ENCODE assay signal across 7 mouse cellular contexts in genomic region chr2:37776611-37777411, GRCm38 (mm10). TPM values are rescaled to one million over a fixed set of nuclear protein-coding genes. Genes with fewer than 3 reads are reported as not detected.
DNase-seq lines count a peak whose midpoint lies in the region; ATAC-seq lines count a peak whose summit lies in the region.

No protein-coding gene starts in this region.

- H3K4me2 ChIP-seq in neural tube, embryonic 11.5 days (ENCODE audit: low read depth), result peak overlapping the region; percentile 68
- peak overlapping the region; percentile 48 for H3K4me2 ChIP-seq in liver, embryonic 15.5 days

- ATAC-seq in neural tube, embryonic 11.5 days (ENCODE audit: insufficient read depth, low FRiP score, low TSS enrichment), result no peak
- ATAC-seq in liver, embryonic 15.5 days (ENCODE audit: insufficient read depth), result no peak

- peak overlapping the region; percentile 53 for H3K4me3 ChIP-seq in neural tube, embryonic 11.5 days (ENCODE audit: low read depth, low read length)
- peak overlapping the region; percentile 79 for H3K4me3 ChIP-seq in hindbrain, embryonic 10.5 days
- H3K4me3 ChIP-seq in liver, embryonic 15.5 days (replicated peaks), result no peak overlapping the region; the same call in 1 of the 2 replicates

- H3K9ac ChIP-seq in neural tube, embryonic 11.5 days (ENCODE audit: low read length), result peak overlapping the region; percentile 71
- no peak overlapping the region for H3K9ac ChIP-seq in liver, embryonic 15.5 days

- H3K27ac ChIP-seq in neural tube, embryonic 11.5 days (ENCODE audit: low read depth, low read length), result peak overlapping the region; percentile 49; the same call in 1 of the 2 replicates
- H3K27ac ChIP-seq in hindbrain, embryonic 10.5 days, result peak overlapping the region; percentile 96
- H3K27ac ChIP-seq in liver, embryonic 15.5 days (replicated peaks), result no peak overlapping the region

- WGBS in neural tube, embryonic 11.5 days, result 4% methylated on average over 20 of the region's 20 CpGs
- 5% methylated on average over 20 of the region's 20 CpGs for WGBS in hindbrain, embryonic 10.5 days
- 24% methylated on average over 20 of the region's 20 CpGs for WGBS in liver, embryonic 15.5 days (ENCODE audit: insufficient replicate concordance)

- peaks cover 54% of the 10 kb centered on the region for H3K4me1 ChIP-seq in neural tube, embryonic 11.5 days (ENCODE audit: control insufficient read depth, insufficient read depth, low read length)
- peaks cover 72% of the 10 kb centered on the region for H3K4me1 ChIP-seq in hindbrain, embryonic 10.5 days (replicated peaks)
- peaks cover 21% of the 10 kb centered on the region for H3K4me1 ChIP-seq in liver, embryonic 15.5 days (replicated peaks)

- no peaks in the 10 kb centered on the region for H3K27me3 ChIP-seq in neural tube, embryonic 11.5 days (ENCODE audit: control insufficient read depth, insufficient read depth, low read length)
- peaks cover 22% of the 10 kb centered on the region; the same call in 1 of the 2 replicates for H3K27me3 ChIP-seq in hindbrain, embryonic 10.5 days (ENCODE audit: insufficient read depth, poor library complexity, severe bottlenecking)
- H3K27me3 ChIP-seq in liver, embryonic 15.5 days, result peaks cover 63% of the 10 kb centered on the region

- no peaks in the 10 kb centered on the region for H3K36me3 ChIP-seq in neural tube, embryonic 11.5 days (ENCODE audit: control insufficient read depth, insufficient read depth, low read length)
- H3K36me3 ChIP-seq in hindbrain, embryonic 10.5 days, result no peaks in the 10 kb centered on the region
- H3K36me3 ChIP-seq in liver, embryonic 15.5 days (replicated peaks), result no peaks in the 10 kb centered on the region

- no peak for DNase-seq in neural tube, embryonic 11.5 days (ENCODE audit: low spot score)
- DNase-seq in neural tube, embryonic 10.5 days (ENCODE audit: extremely low spot score, low spot score), result no peak
- DNase-seq in hindbrain, embryonic 10.5 days (ENCODE audit: low spot score), result peak; percentile 44
- no peak for DNase-seq in adrenal gland, adult 2 months
- DNase-seq in ovary, postnatal 14 days (ENCODE audit: low spot score), result no peak
- no peak for DNase-seq in layer of hippocampus, adult 9-11 months

- H3K9me3 ChIP-seq in neural tube, embryonic 11.5 days (ENCODE audit: control insufficient read depth, low read length), result no peaks in the 10 kb centered on the region
- no peaks in the 10 kb centered on the region for H3K9me3 ChIP-seq in hindbrain, embryonic 10.5 days
- H3K9me3 ChIP-seq in liver, embryonic 15.5 days (replicated peaks), result no peaks in the 10 kb centered on the region

RNA-seq across cellular contexts. Expression of gene Crb2, which starts 0.8 kb away (rescaled TPM):
- polyA plus RNA-seq in neural tube, embryonic 11.5 days (2014; fragmentation: Nextera tagmentation; extraction: Ambion mirVana), result 7.4 and 8.4 TPM in 2 replicates
- 19.5 and 20.5 TPM in 2 replicates for polyA plus RNA-seq in hindbrain, embryonic 10.5 days (2016; fragmentation: Nextera tagmentation; extraction: Ambion mirVana)
- 0.13 and 0.32 TPM in 2 replicates for polyA plus RNA-seq in liver, embryonic 15.5 days (2015; fragmentation: Nextera tagmentation; extraction: Ambion mirVana)
- under 1 TPM; 0.32 to 0.73 TPM for total RNA-seq in adrenal gland, adult 2 months (2021)
- polyA plus RNA-seq in adrenal gland, adult 2 months (2012; rRNA removed), result 0.47 and 0.86 TPM in 2 replicates
